Mouse (Mus musculus): ENCODE measurements at regions not wholly inside any gene's neighbourhood (a gene's known extent, or its start where the extent isn't known, plus 50 kb on each side); places are given as distances from the start of the nearest gene placed in this dataset.
A peak's percentile ranks its signal among the peaks of the same experiment; 100 is the strongest.

DNA sequence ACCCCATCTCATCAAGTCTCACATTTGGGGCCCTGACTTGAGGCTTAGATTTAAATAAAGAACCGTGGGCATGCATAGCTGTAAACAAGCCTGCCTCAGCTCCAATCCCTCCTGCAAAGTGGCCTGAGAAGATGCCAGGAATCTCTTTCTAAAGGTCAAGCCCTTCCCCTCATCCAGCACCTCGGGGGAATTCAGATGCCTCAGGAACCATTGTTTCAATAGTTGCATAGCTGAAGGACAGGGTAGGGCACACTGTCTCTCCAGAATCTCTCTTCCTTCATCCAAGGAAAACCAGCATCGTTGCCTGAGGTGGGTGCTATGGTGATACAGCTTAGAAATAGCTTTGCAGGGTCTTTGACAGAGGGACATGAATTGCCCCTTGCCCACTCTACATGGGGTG lies 154.4 kb downstream of the Thbs2 start:
- DNase-seq: no peak

DNA sequence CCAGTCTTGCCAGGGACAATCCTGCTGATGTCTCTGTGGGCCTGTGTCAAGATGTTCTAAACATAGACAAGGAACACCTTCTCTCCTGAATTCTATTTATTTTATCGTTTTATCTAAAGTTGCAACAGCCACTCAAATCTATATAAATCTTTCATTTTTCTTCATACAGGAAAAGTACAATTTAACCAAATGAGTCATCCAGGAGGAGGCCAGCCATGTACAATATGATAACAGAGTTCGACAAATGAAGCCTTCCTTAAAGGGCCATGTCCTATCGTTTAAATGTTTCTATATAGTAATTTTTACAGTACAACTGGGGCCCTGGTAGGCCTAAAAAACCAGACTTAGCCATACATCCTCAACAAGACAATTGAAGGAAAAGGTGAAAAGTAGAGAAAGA lies 154.8 kb downstream of the Thbs2 start:
- no peak for DNase-seq

DNA sequence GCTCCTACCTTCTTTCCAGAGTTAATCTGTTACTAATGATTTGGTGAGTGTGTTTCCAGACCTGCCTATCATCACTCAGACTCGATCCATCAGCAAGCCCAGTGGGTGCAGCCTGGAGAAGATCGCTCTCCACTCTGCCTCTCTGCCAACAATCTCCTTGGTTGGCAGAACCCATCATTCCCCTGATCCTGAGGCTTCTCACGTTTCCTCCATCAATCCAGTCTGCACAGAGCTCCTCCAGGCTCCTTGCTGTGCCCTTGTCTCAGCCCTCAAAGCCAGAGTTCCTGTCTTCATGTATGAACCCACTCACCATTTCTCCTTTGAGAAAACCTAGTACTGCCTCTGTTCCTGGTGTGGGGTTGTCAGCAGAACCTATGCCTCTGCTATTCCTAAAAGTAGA lies 155.5 kb downstream of the Thbs2 start:
- no peak for DNase-seq

DNA sequence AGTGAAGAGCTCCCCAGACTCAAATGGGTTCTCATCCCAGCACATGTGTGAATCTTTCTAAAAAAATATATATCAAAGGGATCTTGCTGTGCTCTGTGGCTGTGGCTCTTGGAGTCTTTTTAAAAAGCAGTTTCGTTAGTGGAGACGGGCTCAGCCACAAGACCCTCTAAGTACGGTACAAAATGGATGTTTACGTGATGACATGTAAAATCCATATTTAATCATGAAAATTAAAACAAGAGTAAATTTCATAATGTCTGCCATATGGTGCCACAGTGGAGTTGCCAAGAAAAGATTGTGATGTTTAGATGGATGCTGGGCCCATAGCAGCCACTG lies 161.1 kb downstream of the Thbs2 start:
- no peak for DNase-seq

DNA sequence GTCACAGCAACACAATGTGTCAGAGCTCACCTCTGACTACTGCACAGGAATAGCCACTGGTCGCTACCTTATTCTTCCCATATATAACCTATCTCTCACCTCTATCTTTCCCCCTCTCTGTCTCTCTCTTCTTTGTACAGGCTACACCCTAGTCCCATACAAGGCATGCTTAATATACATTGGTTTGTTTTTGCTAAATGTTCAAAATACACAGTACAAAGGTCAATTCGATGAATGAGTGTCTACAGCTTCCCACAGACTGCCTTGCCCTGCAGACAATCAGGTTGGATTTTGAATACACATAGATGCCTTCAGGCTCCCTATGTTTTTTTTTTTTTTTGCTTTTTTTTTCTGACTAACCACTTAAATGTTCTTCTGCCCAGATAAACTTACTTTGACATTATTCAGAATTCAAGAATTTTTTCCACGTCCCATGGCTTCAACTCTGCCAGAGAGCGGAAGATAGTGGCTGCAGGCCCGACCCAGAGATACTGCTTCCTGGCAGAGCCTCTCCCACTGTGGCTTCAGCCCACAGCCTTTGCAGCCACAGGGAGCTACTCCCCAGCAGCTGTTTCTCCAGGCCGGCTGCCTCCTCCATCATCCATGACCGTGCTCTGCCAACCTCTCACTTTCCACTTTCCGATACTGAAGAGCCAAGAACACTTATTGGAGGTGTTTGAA lies 161.6 kb downstream of the Thbs2 start:
- no peak for DNase-seq

DNA sequence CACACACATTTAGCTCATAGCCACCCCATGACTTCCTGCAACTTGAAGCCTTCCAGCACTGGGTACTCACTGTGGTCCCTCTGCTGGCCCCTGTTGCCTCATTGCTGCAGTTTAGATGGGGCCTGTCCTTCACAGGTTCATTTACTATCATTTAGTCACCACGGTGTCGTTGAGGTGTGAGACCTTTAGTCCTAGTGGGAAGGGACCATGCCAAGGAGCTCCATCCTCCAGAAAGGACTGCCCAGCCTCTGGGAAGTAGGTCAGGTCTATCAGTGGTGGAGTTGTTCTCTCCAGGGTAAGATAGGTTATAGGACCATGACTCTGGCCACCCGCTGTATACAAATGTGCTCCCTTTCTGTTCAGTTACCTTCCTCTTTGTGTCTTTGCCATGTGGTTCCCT lies 162.2 kb downstream of the Thbs2 start:
- DNase-seq: no peak

DNA sequence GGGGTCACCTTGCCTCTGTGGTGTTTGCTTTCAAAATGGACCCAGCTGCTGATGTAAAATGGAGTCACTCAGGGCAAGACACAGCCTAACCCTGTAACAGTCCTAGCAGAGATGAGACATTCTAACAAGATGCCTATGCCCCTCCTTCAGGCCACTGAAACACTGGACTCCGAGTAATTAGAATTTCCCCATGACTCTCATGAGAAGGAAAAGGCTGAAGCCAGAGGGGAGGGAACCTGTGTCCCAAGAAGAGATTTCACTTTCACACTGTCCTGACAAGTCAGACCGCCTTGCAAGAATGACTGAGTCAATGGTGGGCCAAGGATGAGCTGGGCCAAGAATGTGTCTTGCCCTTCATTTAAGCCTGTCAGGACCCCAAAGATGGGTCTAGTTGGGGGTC lies 166.3 kb downstream of the Thbs2 start:
- no peak for DNase-seq

DNA sequence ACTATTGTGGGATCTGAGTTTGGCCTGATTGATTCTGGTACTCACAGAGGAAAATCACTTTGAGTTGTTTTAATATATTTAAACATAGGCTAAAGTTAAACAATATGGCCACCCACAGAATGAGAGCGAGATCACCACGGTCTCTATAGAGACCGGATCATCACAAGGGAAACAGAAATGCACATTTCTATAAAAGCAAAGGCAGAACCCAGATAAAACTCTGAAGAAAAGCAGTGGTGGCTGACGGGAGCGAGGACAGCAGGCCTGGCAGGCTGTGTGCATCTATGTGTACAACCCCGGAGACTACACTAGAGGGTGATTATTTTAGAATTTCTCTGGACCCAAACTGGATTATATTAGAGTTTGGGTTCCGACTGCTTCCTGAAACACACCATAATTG lies 168.8 kb downstream of the Thbs2 start:
- DNase-seq: no peak

DNA sequence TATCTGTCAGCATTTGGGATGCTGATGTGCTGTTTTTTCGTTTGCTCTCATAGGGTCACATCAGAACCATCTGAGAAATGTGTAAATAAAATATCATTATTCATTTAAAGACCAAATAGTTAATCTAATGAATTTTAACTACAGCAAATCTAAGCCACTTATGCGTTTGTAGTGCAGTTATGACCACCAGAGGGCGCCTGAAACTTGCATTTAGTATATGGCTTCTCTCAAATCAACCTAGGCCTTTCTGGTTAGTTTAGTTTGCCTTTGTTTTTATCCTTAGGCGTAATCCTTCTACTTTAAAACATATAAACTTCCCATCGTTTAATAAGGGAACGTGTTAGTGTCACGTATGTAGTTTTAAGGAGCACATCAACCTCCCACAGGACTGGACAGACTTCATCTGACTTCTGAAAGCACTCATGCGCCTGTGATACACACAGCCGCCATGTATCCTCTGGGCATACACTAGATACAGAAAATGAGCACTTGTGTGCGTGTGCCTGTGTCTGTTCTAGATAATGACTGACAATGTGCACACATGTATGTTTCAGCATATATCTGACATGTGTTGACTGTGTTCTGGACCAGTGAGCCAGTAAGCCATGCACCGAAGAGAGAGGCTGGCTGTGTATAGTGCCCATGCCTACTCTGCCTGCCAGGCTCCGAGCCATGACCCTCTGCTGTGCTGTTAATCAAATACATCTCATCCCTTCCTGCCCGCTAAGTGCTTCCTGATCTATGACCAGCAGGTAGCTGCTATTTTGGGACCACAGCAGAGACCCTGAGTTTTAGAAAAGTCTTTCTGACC lies 169.4 kb downstream of the Thbs2 start:
- DNase-seq: peak; percentile 80

DNA sequence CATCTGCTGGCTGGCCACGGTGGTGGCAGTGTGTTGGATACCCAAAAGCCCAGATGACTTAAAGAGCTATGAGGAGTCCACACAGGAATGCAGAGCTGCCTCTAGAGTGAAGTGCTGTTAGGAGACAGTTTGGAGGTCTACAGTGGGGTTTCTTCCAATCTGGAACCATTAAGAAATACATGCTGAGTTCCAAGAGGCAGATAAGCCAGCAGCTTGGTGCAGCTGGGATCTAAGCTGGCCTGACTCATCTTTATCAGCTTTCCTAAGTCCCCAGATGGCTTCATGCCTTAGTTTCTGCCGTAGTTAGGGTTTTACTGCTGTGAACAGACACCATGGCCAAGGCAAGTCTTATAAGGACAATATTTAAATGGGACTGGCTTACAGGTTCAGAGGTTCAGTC lies 172.0 kb downstream of the Thbs2 start:
- DNase-seq: no peak

DNA sequence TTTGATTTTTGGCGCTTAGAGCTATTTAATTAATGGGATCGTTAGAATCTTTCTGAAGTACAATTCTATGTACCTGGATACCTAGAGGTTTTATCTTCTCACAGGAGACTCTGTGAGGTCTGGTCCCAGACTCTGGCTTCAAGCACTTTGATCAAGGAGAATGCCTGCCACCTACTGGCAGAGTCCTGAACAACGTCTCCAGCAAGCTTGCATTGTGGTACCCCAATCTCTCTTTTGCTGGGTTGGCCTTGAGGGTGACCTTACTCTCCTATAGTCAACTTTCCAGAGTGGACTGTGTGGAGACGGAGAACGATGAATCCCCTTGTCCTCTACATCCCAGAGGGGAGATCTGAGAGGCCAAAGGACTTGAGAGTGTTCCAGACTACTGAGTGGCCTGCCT lies 173.5 kb downstream of the Thbs2 start:
- peak; percentile 79 for DNase-seq

DNA sequence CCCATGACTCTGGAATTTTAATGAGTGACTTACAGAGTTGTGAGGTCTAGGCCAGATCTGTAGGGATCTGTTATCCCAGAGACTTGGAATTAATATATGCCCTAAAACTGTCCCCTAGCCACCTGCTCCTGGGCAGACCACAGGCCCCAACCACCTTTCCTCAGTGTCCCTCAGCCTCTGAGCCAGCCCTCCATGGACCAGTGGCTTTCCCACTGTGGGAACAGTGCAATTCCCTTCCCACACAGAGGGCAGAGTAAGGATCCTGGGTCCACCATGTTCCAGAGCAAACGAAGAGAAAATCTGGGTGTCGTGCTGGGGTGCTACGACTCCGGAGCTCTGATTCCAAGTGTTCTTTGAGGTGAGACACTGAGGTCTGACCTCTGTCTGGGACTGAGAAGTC lies 174.7 kb downstream of the Thbs2 start:
- DNase-seq: no peak

DNA sequence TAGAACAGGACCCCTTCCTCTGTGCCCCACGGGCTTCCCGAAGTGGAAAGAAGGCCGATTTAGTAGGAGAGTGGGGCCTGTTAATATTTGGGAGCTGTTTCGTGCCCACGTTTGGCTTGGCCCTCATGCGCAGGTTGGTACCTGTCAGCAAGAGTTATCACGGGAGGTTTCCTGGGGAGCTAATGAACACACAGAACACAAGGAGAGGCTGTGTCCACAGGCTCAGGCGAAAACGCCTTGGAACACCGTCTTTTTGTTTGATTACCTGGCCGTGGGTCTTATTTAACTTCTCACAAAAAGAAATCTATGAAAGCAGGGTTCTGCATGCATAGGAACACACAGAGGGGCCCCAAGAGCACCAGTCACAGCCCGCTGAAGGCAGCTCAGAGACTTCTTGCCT lies 175.8 kb downstream of the Thbs2 start:
- DNase-seq: no peak

DNA sequence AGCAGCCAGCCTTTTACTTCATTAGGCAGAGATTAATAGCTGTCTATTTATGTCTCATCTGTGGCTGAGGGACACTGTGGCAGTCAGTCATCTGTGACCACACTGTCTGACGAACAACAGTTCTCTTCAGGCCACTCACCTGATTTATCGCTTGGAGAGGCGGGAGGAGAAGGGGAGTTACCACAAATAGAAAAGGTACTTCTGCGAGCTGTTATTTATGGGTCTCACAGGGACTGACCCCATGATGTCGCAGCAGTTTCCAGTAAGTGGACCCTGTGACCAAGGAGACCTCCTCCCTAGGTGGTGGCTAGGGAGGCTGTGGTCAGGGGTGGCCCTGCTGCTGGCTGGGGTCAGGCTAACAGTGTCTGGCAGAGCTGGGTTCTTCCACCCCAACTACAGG lies 176.7 kb downstream of the Thbs2 start:
- DNase-seq: no peak

DNA sequence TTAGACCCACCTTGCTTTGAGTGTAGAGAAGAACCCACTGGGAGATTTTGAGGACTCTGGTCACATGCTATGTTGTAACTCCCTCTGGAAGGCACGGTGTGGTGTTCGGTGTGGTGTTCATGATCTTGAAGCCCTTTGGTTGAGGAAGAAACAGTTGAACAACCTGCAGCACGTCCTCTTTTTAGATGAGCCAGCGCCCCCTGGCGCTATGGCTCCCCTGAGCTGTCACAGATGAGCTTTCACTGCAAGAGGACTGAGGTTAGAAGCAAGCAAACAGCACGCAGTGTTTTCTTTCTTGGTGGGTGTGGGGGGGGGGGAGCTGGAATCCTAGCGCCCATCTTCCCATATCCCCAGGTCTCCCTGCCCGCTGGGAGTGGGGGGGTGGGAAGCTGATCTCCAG lies 177.9 kb downstream of the Thbs2 start:
- peak; percentile 73 for DNase-seq

DNA sequence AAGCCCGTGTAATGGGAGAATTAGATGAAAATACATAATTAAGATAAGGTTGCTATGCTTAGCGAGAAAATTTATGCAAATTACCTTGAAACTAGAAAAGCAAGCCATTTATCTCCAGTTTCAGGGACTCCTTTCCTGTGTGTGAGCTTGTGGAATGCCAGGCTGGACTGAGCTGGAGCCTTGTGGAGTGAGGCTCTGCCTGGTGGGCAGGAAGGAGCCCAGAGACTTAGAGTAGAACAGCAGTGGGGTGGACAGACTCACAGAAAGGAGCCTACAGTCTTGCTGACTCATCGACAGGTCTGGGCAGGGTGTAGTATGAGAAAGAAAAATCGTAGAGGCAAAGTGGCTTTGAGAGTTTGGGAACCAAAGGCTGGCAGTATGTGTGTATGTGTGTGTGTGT lies 180.6 kb downstream of the Thbs2 start:
- no peak for DNase-seq

DNA sequence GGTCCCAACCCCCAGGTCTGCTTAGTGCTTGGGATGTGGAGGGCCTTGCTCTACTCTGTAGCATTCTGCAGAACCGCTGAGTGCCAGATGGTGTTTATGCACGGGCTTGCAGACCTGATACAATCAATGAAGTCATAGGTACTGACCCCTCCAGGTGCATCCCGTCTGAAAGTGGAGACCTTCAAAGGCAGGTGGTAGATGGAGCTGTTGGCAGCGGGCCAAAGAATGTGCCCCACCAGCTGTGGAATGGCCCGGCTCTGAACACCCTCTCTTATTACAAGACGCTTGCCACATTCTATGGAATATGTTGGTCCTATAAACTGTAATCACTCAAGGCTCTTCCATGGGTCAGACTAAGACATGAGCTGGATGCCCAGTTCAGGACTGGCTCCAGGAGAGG lies 183.5 kb downstream of the Thbs2 start:
- no peak for DNase-seq

DNA sequence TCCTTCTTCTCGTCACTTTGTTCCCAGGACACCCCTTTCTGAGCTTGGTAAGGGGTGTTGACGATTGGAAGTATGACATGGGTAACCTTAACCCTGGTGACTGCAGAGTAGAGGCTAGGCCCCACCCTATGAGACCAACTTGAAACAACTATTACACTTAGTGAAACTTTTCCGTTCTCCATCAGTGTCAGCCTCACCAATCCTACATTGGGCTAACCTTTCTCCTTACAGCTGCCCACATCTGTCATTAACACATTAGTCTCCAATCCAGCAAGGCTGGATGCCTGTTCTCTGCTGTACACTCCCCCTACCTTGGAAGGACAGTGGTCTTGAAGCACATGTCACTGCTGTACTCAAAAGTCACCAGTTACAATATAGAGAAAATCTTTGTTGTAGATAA lies 186.9 kb downstream of the Thbs2 start:
- DNase-seq: no peak

DNA sequence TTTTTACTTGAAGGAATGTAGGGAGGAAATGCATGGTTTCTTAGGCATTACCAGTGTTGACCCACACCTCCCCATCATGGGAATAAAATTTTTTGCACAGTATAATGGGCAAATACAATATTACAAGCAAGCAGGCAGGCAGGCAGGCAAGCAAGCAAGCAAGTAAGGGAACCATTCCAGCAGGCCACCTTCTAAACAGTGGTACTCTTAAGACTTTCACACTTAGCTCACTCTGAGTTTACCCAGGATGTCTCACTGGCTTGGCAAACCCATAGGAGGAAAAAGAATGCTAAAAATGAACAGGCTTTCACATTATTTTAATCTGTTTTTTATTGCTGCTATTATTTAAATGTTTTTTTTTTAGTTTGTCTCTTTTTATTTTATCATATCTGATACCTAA lies 187.9 kb downstream of the Thbs2 start:
- DNase-seq: no peak

DNA sequence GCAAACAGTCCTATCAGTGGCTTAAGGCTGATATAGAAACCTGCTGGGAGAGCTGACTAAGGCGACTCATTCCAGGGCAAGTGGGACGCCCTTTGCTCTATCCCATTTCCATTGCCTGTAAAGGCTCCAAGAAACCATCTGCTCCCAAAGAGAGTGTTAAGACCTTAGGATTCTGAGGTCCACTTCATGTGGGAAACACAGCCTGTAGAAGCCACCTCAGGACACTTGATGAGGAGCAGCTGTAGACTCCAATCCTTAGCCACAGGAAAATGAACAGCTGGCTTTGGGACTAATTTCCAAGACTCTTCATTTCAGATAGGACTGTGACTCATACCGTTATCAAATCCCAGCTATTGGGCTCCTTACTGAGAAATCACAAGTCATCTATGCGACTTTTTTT lies 188.6 kb downstream of the Thbs2 start:
- no peak for DNase-seq

DNA sequence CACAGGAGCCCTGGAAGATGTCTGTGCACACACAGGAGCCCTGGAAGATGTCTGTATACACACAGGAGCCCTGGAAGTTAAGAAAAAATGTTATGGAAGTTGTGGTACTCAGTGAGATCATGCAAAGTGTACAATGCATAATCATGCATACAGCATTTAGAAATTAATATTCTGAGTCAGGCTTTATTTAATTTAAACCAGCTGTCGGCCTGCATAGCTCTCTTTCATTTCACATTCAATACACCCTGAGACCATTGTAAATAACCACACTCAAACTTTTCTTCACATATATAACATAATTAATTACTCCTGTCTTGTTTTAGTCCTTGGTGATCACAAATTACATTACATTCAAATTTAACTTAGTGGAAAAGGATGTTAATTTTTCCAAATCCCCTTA lies 190.4 kb downstream of the Thbs2 start:
- DNase-seq: no peak

DNA sequence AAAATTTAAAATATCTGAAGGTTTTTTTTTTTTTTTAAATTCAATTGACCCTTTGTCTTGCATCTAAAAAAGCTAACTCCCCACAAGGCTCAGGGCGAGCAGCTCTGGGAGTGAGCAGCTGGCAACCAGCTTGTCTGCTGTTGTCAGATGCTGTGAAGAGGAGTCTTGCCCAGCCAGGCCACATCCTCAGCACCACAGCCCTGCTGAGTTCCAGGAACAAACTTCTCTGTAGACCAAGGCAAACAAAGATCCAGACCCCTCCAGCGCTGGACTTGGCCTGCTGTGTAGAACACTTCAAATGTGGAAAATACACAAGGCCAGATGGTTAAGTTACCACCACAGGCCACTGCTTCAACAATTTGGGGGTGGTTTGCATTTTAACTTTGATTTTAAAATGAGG lies 192.7 kb downstream of the Thbs2 start:
- DNase-seq: no peak

DNA sequence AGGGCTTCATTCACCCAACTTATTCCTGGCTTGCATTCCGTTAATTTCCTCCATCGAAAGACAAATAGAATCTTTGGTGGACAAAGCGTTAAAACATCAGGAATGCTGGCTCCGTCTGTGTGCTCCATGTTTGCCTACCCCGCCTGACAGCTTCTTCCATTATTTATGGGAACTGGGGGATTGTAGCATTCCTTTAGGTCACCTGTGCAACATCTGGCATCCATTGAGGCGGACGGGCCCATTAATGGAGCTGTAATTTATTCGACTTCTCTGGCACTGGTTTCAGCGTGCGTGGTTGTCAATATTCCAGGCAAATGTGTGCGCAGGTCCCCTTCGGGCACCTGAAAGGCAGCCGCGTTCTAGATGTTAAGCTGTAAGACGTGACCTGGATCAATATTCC lies 196.9 kb downstream of the Thbs2 start:
- no peak for DNase-seq

DNA sequence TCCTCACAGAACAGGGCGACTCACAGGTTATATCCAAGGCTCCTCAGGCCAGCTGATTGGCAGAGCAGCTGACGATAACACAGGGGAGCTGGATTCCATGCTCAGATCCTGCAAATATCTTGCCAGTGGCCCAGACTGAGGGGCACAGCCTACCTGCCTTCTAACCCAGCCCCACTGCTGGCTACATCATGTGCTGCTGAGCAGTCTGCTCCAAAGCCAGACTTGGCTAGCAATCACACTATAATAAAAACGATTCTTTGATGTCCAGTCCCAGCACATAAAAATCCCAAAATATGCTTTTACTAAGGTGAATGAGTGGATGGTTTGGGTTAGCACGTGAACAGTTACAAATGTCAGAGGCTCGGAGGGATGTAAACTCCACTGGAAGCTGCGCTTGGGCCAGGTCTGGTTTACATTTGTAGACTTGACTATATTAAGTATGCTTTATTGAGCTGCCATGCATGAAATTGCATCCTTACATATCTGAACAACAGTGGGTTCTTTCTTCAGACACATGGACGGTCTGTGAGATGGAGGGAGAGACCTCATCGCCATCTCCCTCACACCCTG lies 200.2 kb downstream of the Thbs2 start:
- DNase-seq: no peak
